Mouse (Mus musculus): ENCODE results near the gene Ankrd9. TPM values are rescaled to one million over a fixed set of nuclear protein-coding genes. Genes with fewer than 3 reads are reported as not detected.

Ankrd9 gene
- 22.7 and 25.8 TPM in 2 replicates for polyA plus RNA-seq (2015; fragmentation: Nextera tagmentation; extraction: Ambion mirVana)

DNA sequence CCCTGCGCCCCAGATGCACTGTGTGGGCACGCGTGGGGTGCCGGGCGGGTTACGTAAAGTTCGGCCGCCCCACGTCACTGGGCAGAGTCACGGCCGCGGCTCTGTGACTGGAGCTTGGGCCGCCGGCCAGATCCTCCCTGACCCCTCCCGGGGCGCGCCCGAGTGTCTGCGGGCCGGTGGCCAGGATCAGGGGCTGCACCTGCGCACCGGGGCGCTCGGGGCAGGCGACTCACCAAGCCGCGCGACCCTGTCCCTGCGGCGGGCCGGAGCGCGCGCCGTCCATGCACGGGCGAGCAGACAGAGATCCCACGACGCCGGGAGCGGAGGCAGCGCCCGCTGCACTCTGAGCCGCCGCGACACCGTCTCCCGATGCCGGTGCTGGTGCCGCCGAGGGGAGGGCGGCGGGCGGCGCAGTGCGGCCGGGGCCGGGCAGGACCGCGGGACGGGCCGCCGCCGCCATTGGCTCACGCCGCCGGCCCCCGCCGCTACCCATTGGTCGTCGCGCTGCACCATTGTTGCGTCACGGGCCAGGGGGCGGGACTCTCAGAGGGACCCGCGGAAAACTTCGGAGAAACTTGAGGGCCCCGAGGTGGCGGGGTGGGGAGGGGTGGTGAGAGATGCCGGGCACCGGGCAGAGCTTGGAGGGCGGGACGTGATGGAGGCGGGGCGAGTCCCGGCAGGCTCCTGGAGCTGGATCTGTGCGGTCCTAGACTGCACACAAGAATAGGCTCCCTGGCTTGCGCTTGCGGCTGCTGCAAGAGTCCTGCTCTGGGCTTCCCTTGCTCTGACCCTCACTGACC lies at the start of gene Ankrd9:
Gene Ankrd9 (minus strand): TSS at position 434 of the 800 bp plus-strand sequence.
- Histone ChIP-seq H3K36me3 (peaks cover 14% of the 10 kb centered on the region), H3K9ac (peak within 1 kb of the TSS; percentile 86), H3K4me1 (replicated peaks) (peaks cover 19% of the 10 kb centered on the region), H3K9me3 (no peaks in the 10 kb centered on the region), H3K4me3 (replicated peaks) (peak within 1 kb of the TSS; percentile 90), H3K4me2 (replicated peaks) (peak within 1 kb of the TSS; percentile 94), H3K27me3 (replicated peaks) (no peaks in the 10 kb centered on the region), H3K27ac (peak within 1 kb of the TSS; percentile 85)
- ATAC-seq, result peak; percentile 96
- WGBS, result under 1% methylated on average over 89 of the region's 90 CpGs

DNA sequence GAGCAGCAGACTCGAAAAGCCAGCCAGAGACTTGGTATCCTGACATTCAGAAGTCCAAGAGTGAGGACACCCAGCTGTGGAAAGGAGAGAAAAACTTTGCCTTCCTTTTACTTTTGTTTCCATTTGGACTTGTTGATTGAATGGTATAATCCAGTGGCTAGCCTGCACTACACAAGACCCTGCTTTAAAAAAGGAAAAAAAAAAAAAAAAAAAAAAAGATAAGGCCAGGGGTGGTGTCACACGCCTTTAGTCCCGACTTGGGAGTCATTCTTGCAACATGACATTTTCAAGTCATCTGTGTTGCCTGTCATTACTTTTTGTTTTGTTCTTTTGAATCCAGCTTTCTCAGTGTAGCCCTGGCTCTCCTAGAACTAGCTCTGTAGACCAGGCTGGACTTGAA lies 42.7 kb upstream of the Ankrd9 start:
- Histone ChIP-seq H3K27me3 (replicated peaks) (no peaks in the 10 kb centered on the region), H3K4me2 (replicated peaks) (no peak overlapping the region), H3K9ac (no peak overlapping the region), H3K36me3 (no peaks in the 10 kb centered on the region), H3K27ac (no peak overlapping the region), H3K4me3 (replicated peaks) (no peak overlapping the region), H3K4me1 (replicated peaks) (0 out of 2 replicates have a peak, but pooled peaks cover 3% of the 10 kb centered on the region), H3K9me3 (no peaks in the 10 kb centered on the region)
- no peak for ATAC-seq
- 56% methylated on average over 3 of the region's 3 CpGs for WGBS

DNA sequence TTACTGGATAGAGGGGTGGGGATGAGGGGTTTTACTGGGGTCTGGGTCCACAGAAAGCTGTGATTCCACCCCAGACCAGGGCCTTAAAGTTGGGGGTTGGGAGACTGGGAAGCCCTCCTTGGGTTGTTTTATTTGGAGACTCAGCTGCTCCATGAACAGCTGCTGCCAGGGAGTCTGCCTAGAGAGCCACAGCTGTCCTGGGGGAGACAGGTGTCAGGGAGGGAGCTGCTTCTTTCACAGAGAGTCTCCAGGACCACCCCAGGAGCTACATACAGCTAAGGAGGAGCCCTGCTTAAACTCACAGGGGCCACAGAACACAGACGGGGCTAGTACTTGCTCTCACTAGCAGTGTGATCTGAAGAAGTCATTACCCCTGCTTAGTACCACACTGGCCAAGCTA lies 42.3 kb upstream of the Ankrd9 start:
- 38% methylated on average over 1 of the region's 1 CpGs for WGBS
- ATAC-seq, result no peak

DNA sequence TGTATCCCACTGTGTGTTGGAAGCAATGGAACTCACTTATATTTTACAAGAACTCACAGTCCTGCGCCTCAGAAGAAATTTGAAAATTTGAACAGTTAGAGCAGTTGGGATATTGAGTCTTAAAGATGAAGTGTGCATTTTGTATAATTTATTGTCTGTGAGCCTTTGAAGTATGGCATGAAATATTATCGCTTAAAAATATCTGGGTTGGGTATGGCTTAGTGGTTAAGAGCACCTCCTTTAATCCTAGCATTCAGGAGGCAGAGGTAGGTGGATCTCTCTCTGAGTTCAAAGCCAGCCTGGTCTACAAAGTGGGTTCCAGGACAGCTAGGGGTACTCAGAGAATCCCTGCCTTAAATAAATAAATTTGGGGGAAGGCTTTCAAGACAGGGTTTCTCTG lies 40.2 kb upstream of the Ankrd9 start:
- Histone ChIP-seq H3K4me3 (replicated peaks) (no peak overlapping the region), H3K9me3 (no peaks in the 10 kb centered on the region), H3K36me3 (no peaks in the 10 kb centered on the region), H3K27ac (no peak overlapping the region), H3K4me1 (replicated peaks) (0 out of 2 replicates have a peak, but pooled peaks cover 3% of the 10 kb centered on the region), H3K9ac (no peak overlapping the region), H3K4me2 (replicated peaks) (no peak overlapping the region), H3K27me3 (replicated peaks) (no peaks in the 10 kb centered on the region)
- ATAC-seq, result no peak
- 90% methylated on average over 2 of the region's 2 CpGs for WGBS

More for the DNA sequence above, 42.3 kb upstream of the Ankrd9 start:
- Histone ChIP-seq H3K9me3 (no peaks in the 10 kb centered on the region), H3K27me3 (replicated peaks) (no peaks in the 10 kb centered on the region), H3K9ac (no peak overlapping the region), H3K4me3 (replicated peaks) (no peak overlapping the region), H3K27ac (no peak overlapping the region), H3K4me2 (replicated peaks) (no peak overlapping the region), H3K36me3 (no peaks in the 10 kb centered on the region), H3K4me1 (replicated peaks) (0 out of 2 replicates have a peak, but pooled peaks cover 3% of the 10 kb centered on the region)

DNA sequence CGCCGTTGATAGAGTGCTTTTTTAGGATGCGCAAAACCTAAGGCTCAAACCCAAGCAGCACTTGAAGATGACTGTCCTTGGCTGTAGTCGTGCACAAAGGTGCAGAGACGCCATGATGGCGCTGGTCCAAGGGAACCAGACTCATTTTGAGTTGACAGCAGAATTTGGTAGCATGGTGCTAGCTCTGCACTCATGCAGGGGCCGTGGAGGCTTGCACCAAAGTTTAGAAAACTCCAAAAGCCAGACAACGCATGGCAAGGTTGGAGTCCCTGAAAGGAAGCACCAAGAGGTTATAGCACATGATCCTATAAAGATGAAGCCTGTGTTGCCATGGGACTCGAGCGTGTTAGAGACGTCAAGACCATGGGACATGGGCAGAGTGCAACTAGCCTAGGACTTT lies 39.2 kb upstream of the Ankrd9 start:
- Histone ChIP-seq H3K9me3 (no peaks in the 10 kb centered on the region), H3K27ac (no peak overlapping the region), H3K4me2 (replicated peaks) (no peak overlapping the region), H3K27me3 (replicated peaks) (no peaks in the 10 kb centered on the region), H3K4me3 (replicated peaks) (no peak overlapping the region), H3K9ac (no peak overlapping the region), H3K36me3 (no peaks in the 10 kb centered on the region), H3K4me1 (replicated peaks) (0 out of 2 replicates have a peak, but pooled peaks cover 3% of the 10 kb centered on the region)
- no peak for ATAC-seq
- WGBS, result 88% methylated on average over 11 of the region's 11 CpGs

DNA sequence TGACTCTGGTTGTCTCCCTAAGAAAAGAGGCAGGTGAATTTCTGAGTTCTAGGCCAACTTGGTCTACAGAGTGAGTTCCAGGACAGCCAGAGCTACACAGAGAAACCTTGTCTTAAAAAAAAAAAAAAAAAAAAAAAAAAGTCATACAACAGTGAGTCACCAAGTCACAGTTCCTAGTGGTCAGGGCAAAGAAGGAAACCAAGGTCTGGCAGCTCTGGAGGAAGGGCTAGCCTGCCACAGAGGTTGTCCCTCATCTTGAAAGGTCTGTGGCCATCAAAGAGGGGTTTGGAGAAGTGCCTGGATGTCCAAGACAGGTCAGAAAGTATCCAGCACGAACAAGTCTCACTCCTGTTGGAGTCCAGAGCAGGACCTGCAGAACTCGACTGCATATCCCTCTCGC lies 38.0 kb upstream of the Ankrd9 start:
- Histone ChIP-seq H3K4me2 (replicated peaks) (no peak overlapping the region), H3K27ac (no peak overlapping the region), H3K4me3 (replicated peaks) (no peak overlapping the region), H3K27me3 (replicated peaks) (no peaks in the 10 kb centered on the region), H3K36me3 (no peaks in the 10 kb centered on the region), H3K4me1 (replicated peaks) (0 out of 2 replicates have a peak, but pooled peaks cover 3% of the 10 kb centered on the region), H3K9ac (no peak overlapping the region), H3K9me3 (no peaks in the 10 kb centered on the region)
- WGBS, result 85% methylated on average over 3 of the region's 3 CpGs
- ATAC-seq, result no peak

DNA sequence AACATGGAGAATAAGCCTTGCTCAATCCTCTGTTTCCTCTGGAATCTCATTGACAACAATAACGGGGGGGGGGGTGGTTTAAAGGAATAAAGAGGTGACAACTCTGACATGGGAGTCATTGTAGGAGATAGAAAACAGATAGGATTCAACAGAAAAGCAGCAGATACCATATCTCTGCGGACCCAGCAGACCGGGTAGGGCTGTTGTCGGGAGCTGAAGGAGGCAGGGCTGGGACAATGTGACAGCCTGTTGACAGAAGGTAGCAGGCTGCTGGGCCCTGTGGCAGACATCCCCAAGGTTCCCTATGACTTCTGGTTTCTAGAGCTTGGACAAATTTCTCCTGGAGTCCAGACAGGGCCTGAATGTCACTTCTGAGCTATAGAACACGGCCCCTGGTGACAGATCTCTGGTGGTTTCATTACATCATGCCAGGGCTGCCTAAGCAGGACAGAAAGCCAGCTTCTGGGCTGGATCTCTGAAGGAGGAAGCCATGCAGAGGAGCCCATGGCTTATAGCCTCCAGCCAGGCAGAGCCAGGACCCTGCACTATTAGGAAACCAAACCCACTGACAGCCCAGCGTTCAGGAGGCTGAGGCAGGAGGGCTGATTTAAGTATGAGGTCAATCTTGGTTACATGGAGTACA lies 30.9 kb upstream of the Ankrd9 start:
- ATAC-seq, result no peak
- H3K4me2 ChIP-seq (replicated peaks), result no peak overlapping the region
- H3K27ac ChIP-seq, result peak overlapping the region; percentile 93
- no peaks in the 10 kb centered on the region for H3K9me3 ChIP-seq
- H3K4me3 ChIP-seq (replicated peaks), result no peak overlapping the region
- H3K27me3 ChIP-seq (replicated peaks), result no peaks in the 10 kb centered on the region
- H3K9ac ChIP-seq, result no peak overlapping the region
- H3K4me1 ChIP-seq (replicated peaks), result peaks cover 47% of the 10 kb centered on the region
- WGBS, result 67% methylated on average over 6 of the region's 6 CpGs
- H3K36me3 ChIP-seq, result no peaks in the 10 kb centered on the region

DNA sequence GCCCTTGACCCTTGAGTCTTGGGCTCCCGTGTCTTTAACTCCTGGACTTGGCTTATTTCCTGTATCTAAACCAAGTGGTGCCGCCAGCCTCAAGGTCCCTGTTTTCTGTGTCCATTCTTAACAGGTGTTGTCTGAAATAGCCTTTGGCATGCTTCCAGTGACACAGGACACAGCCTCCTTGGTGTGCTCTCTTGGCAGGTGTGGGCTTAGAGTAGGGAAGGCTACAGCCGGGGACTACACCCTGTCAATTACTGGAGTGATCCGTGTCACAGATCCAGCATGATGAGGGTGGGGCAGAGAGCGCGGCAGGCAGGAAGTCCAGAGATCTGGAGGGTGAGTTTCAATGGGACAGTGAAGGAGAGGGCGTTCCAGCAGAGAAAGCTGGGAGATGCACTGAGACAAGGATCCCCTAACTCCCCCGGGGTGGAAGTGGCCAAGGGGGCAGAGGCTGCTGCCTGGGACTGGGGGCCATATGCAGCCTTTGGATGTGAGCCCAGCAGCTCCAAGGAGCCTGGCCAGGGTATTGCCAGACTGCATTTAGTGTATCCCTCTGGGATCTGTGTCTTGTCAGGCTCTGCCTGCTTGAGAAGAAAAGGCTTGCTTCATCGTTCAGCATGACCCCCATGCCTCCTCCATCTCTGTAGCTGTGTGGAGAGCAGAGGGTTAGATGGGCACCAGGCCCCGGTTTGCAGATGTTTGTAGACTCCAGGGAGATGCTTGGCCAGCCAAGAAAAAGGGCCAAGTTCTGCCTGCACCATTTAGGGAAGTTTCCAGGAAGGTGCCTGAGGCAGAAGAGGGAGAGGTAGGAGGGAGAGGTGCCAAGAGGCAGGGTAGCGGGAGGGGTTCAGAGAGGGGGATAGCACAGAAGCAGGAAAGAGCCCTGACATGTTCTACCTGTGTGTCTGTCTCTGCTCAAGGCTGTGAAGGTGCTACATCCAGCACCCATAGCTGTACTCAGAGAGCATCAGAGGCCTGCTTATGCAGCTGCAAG lies 30.0 kb upstream of the Ankrd9 start:
- no peak overlapping the region for H3K4me3 ChIP-seq (replicated peaks)
- H3K27ac ChIP-seq, result peak overlapping the region; percentile 93
- ATAC-seq, result peak; percentile 72
- H3K9me3 ChIP-seq, result no peaks in the 10 kb centered on the region
- H3K36me3 ChIP-seq, result no peaks in the 10 kb centered on the region
- H3K4me1 ChIP-seq (replicated peaks), result peaks cover 47% of the 10 kb centered on the region
- peak overlapping the region; percentile 37 for H3K4me2 ChIP-seq (replicated peaks)
- H3K9ac ChIP-seq, result no peak overlapping the region
- WGBS, result 43% methylated on average over 11 of the region's 11 CpGs
- H3K27me3 ChIP-seq (replicated peaks), result no peaks in the 10 kb centered on the region

DNA sequence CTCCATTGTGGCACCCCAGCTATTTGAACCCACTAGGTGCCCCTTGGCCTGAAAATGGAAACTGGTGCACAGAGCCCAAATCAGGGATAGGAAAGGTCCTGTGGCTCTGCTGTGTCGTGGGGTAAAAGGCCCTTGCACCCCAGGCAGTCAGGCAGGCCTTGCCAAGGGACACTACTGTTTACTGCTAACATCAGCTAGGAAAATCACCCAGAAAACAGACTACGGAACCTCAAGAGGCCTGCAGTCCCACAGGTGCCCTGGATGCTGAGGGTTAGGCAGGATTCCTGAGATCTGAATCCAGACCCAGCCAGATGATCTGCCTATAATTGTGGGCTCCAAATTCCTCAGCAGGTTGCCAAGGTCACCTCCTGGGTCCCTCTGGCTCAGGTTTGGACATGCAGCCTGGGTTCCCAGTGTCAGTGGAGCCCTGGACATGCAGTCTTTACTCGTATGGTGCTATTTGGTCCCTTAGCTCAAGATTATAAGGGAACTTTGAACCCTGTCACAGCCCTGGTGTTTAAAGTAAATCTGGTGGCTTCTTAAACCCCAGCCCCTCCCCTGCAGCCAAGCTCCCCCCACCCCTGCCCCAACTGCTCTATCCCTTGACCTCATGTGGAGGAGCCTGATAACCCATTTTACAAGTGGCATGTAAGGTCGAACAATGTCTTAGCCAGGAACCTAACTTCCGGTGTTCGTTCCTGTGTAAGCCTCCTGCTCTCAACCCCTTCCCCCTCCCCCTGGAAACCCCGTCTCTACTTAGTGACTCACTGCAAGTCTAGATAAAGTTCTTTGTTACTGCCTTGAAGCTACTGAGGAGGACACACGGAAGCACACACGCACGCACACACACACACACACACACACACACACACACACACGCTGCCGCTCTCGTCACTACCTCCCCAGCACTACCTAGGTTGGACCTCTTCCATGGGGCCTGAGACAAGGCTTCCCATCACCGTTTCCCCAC lies 28.6 kb upstream of the Ankrd9 start:
- ATAC-seq, result peak; percentile 84
- 0 out of 2 replicates have a peak overlapping the region, but pooled peaks have one; percentile 13 for H3K4me2 ChIP-seq (replicated peaks)
- H3K27ac ChIP-seq, result peak overlapping the region; percentile 93
- WGBS, result 43% methylated on average over 14 of the region's 14 CpGs
- H3K27me3 ChIP-seq (replicated peaks), result no peaks in the 10 kb centered on the region
- H3K9ac ChIP-seq, result no peak overlapping the region
- no peak overlapping the region for H3K4me3 ChIP-seq (replicated peaks)
- no peaks in the 10 kb centered on the region for H3K36me3 ChIP-seq
- H3K9me3 ChIP-seq, result no peaks in the 10 kb centered on the region
- peaks cover 47% of the 10 kb centered on the region for H3K4me1 ChIP-seq (replicated peaks)

DNA sequence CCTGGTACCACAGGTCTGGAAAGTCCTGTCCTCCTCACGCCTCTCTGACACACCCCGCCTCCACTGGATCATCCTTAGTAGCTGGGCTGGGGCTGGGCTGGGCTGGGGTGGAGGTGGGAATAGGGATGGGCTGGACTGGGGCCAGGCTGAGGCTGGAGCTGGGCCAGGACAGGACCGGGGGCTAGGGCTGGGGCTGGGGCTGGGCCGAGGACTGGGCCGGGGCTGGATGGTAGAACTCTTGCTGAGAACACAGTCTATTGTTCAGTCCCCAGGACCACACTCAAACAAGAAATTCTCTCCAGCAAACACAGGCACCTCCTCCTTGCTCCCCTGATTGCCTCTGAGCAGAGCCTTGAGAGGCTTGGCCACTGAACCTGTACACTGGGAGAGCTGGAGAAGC lies 27.5 kb upstream of the Ankrd9 start:
- H3K4me3 ChIP-seq (replicated peaks), result no peak overlapping the region
- peak overlapping the region; percentile 93 for H3K27ac ChIP-seq
- no peaks in the 10 kb centered on the region for H3K36me3 ChIP-seq
- WGBS, result 35% methylated on average over 5 of the region's 5 CpGs
- peaks cover 47% of the 10 kb centered on the region for H3K4me1 ChIP-seq (replicated peaks)
- no peaks in the 10 kb centered on the region for H3K27me3 ChIP-seq (replicated peaks)
- H3K4me2 ChIP-seq (replicated peaks), result no peak overlapping the region
- no peak overlapping the region for H3K9ac ChIP-seq
- ATAC-seq, result peak; percentile 46
- H3K9me3 ChIP-seq, result no peaks in the 10 kb centered on the region

DNA sequence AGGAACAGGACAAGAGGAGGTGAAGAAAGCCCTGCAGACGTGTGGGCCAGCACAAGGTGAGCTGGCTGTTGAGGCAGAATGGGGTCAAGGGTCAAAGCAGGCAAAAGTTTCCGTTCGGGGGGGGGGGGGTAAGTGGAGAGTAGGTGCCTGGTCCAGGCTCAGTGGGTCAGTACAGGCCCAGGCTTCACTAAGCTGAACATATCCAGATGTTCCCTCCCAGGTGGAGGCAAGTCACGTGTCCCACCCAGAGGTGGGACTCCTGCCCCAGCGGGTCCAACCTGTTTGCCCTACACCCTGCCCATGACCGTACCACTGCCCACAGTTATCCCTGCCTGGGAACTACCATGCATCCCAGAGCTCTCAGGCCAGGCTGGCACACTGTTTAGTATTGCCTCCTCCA lies 27.0 kb upstream of the Ankrd9 start:
- WGBS, result 62% methylated on average over 6 of the region's 6 CpGs
- peak; percentile 21 for ATAC-seq
- H3K27ac ChIP-seq, result peak overlapping the region; percentile 93
- no peaks in the 10 kb centered on the region for H3K36me3 ChIP-seq
- H3K4me1 ChIP-seq (replicated peaks), result peaks cover 47% of the 10 kb centered on the region
- no peaks in the 10 kb centered on the region for H3K27me3 ChIP-seq (replicated peaks)
- H3K4me2 ChIP-seq (replicated peaks), result no peak overlapping the region
- H3K4me3 ChIP-seq (replicated peaks), result no peak overlapping the region
- no peaks in the 10 kb centered on the region for H3K9me3 ChIP-seq
- no peak overlapping the region for H3K9ac ChIP-seq
